Mouse (Mus musculus) hindbrain, embryonic 16.5 days (tissue): ENCODE results near the gene Trmt44. TPM values are rescaled to one million over a fixed set of nuclear protein-coding genes. Genes with fewer than 3 reads are reported as not detected.
"Not testable (repeated sequence)": the region's sequence is repeated elsewhere in the genome, so short reads cannot be mapped to it uniquely, and the experiment has no call there.

Source experiments
- ATAC-seq: fragments of 200-750 bp; cut with Nextera tagmentation; 2 replicates; pipeline ENCODE4 v1.8.0; 2017; ENCODE audit warnings: moderate TSS enrichment, moderate library complexity
- H3K27ac ChIP-seq: fragments of 300-500 bp; sonication (generic); 2 replicates; pipeline ENCODE4 v1.5.1; 2014; ENCODE audit warnings: low read depth, mild to moderate bottlenecking, control low read depth, low read length, moderate library complexity
- H3K27me3 ChIP-seq: fragments of 300-500 bp; sonication (generic); replicated peaks from 2 replicates; pipeline ENCODE4 v1.6.1; 2014; ENCODE audit warnings: low read length; ENCODE audit not compliant: control insufficient read depth, insufficient read depth
- H3K36me3 ChIP-seq: fragments of 300-500 bp; sonication (generic); 2 replicates; pipeline ENCODE4 v1.6.1; 2014; ENCODE audit warnings: mild to moderate bottlenecking, low read length, moderate library complexity, mixed read lengths; ENCODE audit not compliant: control insufficient read depth, insufficient read depth
- H3K4me1 ChIP-seq: fragments of 300-500 bp; sonication (generic); 2 replicates; pipeline ENCODE4 v1.6.1; 2014; ENCODE audit warnings: low read depth, low read length; ENCODE audit not compliant: control insufficient read depth, insufficient read depth
- H3K4me2 ChIP-seq: fragments of 300-500 bp; sonication (generic); 2 replicates; pipeline ENCODE4 v1.6.1; 2014; ENCODE audit warnings: mild to moderate bottlenecking, low read length, control low read depth, moderate library complexity
- H3K4me3 ChIP-seq: fragments of 300-500 bp; sonication (generic); 2 replicates; pipeline ENCODE4 v1.5.1; 2014; ENCODE audit warnings: mild to moderate bottlenecking, low read length, control low read depth, moderate library complexity
- H3K9ac ChIP-seq: fragments of 300-500 bp; sonication (generic); 2 replicates; pipeline ENCODE4 v1.6.1; 2014; ENCODE audit warnings: low read depth, mild to moderate bottlenecking, control low read depth, low read length, moderate library complexity
- H3K9me3 ChIP-seq: fragments of 300-500 bp; sonication (generic); 2 replicates; pipeline ENCODE4 v1.6.1; 2014; ENCODE audit warnings: mild to moderate bottlenecking, low read length, moderate library complexity; ENCODE audit not compliant: control insufficient read depth
- WGBS: fragments of 180-500 bp; shearing (Covaris S2); extraction: QIAGEN DNeasy Blood & Tissue Kit; methylation state at CpG from one replicate; pipeline ENCODE4 v1.1.7; 2014; 5-methylcytosine and 5-hydroxymethylcytosine counted together
- polyA plus RNA-seq: library from polyadenylated mRNA; unstranded; fragments of >200 nt; fragmentation: Nextera tagmentation; extraction: Ambion mirVana; gene quantifications from 2 replicates; pipeline ENCODE4 v1.2.1, GENCODE M21; 2015

The Trmt44 gene
- polyA plus RNA-seq, 1 experiment from 2014 or later: 6.4 TPM

- no peak overlapping the region for H3K4me2 ChIP-seq
- H3K27me3 ChIP-seq: no peaks in the 10 kb centered on the region
- H3K27ac ChIP-seq: no peak overlapping the region
- ATAC-seq: no peak
- no peak overlapping the region for H3K9ac ChIP-seq
- peaks cover 42% of the 10 kb centered on the region for H3K36me3 ChIP-seq
- no peaks in the 10 kb centered on the region for H3K4me1 ChIP-seq
- peaks cover 8% of the 10 kb centered on the region for H3K9me3 ChIP-seq
- no peak overlapping the region for H3K4me3 ChIP-seq
- 95% methylated on average over 4 of the region's 4 CpGs for WGBS
These were observed 19.9 kb upstream of the Trmt44 start for GRCm38 (mm10) chr5:35594768-35595167.

GRCm38 (mm10) chr5:35593272-35593671 lies 18.4 kb upstream of the Trmt44 start:
- peaks cover 52% of the 10 kb centered on the region for H3K36me3 ChIP-seq
- WGBS: 85% methylated on average over 6 of the region's 6 CpGs
- H3K4me1 ChIP-seq: no peaks in the 10 kb centered on the region
- H3K9me3 ChIP-seq: peaks cover 8% of the 10 kb centered on the region
- no peak for ATAC-seq
- no peak overlapping the region for H3K27ac ChIP-seq
- no peak overlapping the region for H3K9ac ChIP-seq
- H3K27me3 ChIP-seq: no peaks in the 10 kb centered on the region
- no peak overlapping the region for H3K4me3 ChIP-seq
- no peak overlapping the region for H3K4me2 ChIP-seq

- H3K4me3 ChIP-seq: no peak overlapping the region
- ATAC-seq: no peak
- H3K36me3 ChIP-seq: peaks cover 47% of the 10 kb centered on the region
- no peak overlapping the region for H3K4me2 ChIP-seq
- H3K27me3 ChIP-seq: no peaks in the 10 kb centered on the region
- WGBS: 75% methylated on average over 4 of the region's 4 CpGs
- peaks cover 8% of the 10 kb centered on the region for H3K9me3 ChIP-seq
- no peaks in the 10 kb centered on the region for H3K4me1 ChIP-seq
- no peak overlapping the region for H3K9ac ChIP-seq
- no peak overlapping the region for H3K27ac ChIP-seq
These were observed 18.0 kb upstream of the Trmt44 start for GRCm38 (mm10) chr5:35592824-35593223.

- peaks cover 45% of the 10 kb centered on the region for H3K36me3 ChIP-seq
- H3K4me3 ChIP-seq: no peak overlapping the region
- no peak for ATAC-seq
- no peaks in the 10 kb centered on the region for H3K4me1 ChIP-seq
- no peaks in the 10 kb centered on the region for H3K27me3 ChIP-seq
- H3K27ac ChIP-seq: no peak overlapping the region
- no peak overlapping the region for H3K9ac ChIP-seq
- H3K4me2 ChIP-seq: no peak overlapping the region
- 78% methylated on average over 21 of the region's 21 CpGs for WGBS
- H3K9me3 ChIP-seq: peaks cover 8% of the 10 kb centered on the region
These were observed 17.3 kb upstream of the Trmt44 start for GRCm38 (mm10) chr5:35592081-35592736.

GRCm38 (mm10) chr5:35591497-35591896 lies 16.6 kb upstream of the Trmt44 start:
- Histone ChIP-seq H3K9ac (no peak overlapping the region), H3K27me3 (no peaks in the 10 kb centered on the region), H3K9me3 (peaks cover 8% of the 10 kb centered on the region), H3K4me2 (no peak overlapping the region), H3K27ac (no peak overlapping the region), H3K4me1 (no peaks in the 10 kb centered on the region), H3K36me3 (peaks cover 44% of the 10 kb centered on the region), H3K4me3 (no peak overlapping the region)
- ATAC-seq: no peak
- 95% methylated on average over 4 of the region's 4 CpGs for WGBS

- ATAC-seq, H3K27me3 ChIP-seq, H3K4me3 ChIP-seq, H3K36me3 ChIP-seq, H3K27ac ChIP-seq, H3K9me3 ChIP-seq, H3K9ac ChIP-seq, H3K4me2 ChIP-seq: not testable (repeated sequence)
- peaks cover 12% of the 10 kb centered on the region for H3K4me1 ChIP-seq
- WGBS: 89% methylated on average over 2 of the region's 2 CpGs
These were observed 9.4 kb upstream of the Trmt44 start for GRCm38 (mm10) chr5:35584259-35584658.

GRCm38 (mm10) chr5:35583221-35583783 lies 8.4 kb upstream of the Trmt44 start:
- H3K36me3 ChIP-seq: no peaks in the 10 kb centered on the region
- no peaks in the 10 kb centered on the region for H3K9me3 ChIP-seq
- peak overlapping the region; percentile 42 for H3K27ac ChIP-seq
- peak overlapping the region; percentile 53 for H3K4me3 ChIP-seq
- H3K4me2 ChIP-seq: peak overlapping the region; percentile 60
- peaks cover 12% of the 10 kb centered on the region for H3K4me1 ChIP-seq
- H3K9ac ChIP-seq: peak overlapping the region; percentile 62
- H3K27me3 ChIP-seq: no peaks in the 10 kb centered on the region
- no peak; the same call in 1 of the 2 replicates for ATAC-seq
- 5% methylated on average over 17 of the region's 17 CpGs for WGBS

- Histone ChIP-seq H3K27me3 (no peaks in the 10 kb centered on the region), H3K4me1 (peaks cover 12% of the 10 kb centered on the region), H3K9ac (peak within 1 kb of the TSS; percentile 62), H3K4me3 (peak within 1 kb of the TSS; percentile 53), H3K9me3 (no peaks in the 10 kb centered on the region), H3K27ac (peak within 1 kb of the TSS; percentile 44), H3K4me2 (peak within 1 kb of the TSS; percentile 74), H3K36me3 (no peaks in the 10 kb centered on the region)
- WGBS: 1% methylated on average over 35 of the region's 35 CpGs
- ATAC-seq: peak; percentile 97
These were observed 7.8 kb upstream of the Trmt44 start, which contains the start of gene Acox3 for GRCm38 (mm10) chr5:35582445-35583220. TSS of gene Acox3 (plus strand) at chr5:35583040.
